Mouse (Mus musculus) forebrain, embryonic 10.5 days (tissue): ENCODE data around the gene Zdhhc17. TPM values are rescaled to one million over a fixed set of nuclear protein-coding genes. Genes with fewer than 3 reads are reported as not detected.

Experiments
- DNase-seq: peaks from one replicate; pipeline ENCODE4 v3.0.0-alpha.2; 2017; ENCODE audit warnings: low spot score; ENCODE audit errors: extremely low spot score
- H3K27ac ChIP-seq: fragments of 300-500 bp; sonication (generic); 2 replicates; pipeline ENCODE4 v1.5.1; 2016; ENCODE audit warnings: mild to moderate bottlenecking
- H3K27me3 ChIP-seq: fragments of 300-500 bp; sonication (generic); 2 replicates; pipeline ENCODE4 v1.6.1; 2016; ENCODE audit warnings: mild to moderate bottlenecking; ENCODE audit not compliant: poor library complexity, severe bottlenecking
- H3K36me3 ChIP-seq: fragments of 300-500 bp; sonication (generic); replicated peaks from 2 replicates; pipeline ENCODE4 v1.6.1; 2016; ENCODE audit warnings: mild to moderate bottlenecking, moderate library complexity
- H3K4me1 ChIP-seq: fragments of 300-500 bp; sonication (generic); 2 replicates; pipeline ENCODE4 v1.6.1; 2016
- H3K4me3 ChIP-seq: fragments of 300-500 bp; sonication (generic); 2 replicates; pipeline ENCODE4 v1.5.1; 2016; ENCODE audit warnings: mild to moderate bottlenecking, moderate library complexity
- H3K9me3 ChIP-seq: fragments of 300-500 bp; sonication (generic); 2 replicates; pipeline ENCODE4 v1.6.1; 2016; ENCODE audit warnings: mild to moderate bottlenecking, moderate library complexity
- WGBS: fragments of 180-500 bp; shearing (Covaris S2); methylation state at CpG from one replicate; pipeline ENCODE4 v1.1.7; 2016; 5-methylcytosine and 5-hydroxymethylcytosine counted together
- polyA plus RNA-seq: library from polyadenylated mRNA; unstranded; fragments of >200 nt; fragmentation: Nextera tagmentation; extraction: Ambion mirVana; gene quantifications from 2 replicates; pipeline ENCODE4 v1.2.1, GENCODE M21; 2016

The Zdhhc17 gene
- polyA plus RNA-seq, 1 experiment from 2014 or later, result 26.7 TPM

DNA sequence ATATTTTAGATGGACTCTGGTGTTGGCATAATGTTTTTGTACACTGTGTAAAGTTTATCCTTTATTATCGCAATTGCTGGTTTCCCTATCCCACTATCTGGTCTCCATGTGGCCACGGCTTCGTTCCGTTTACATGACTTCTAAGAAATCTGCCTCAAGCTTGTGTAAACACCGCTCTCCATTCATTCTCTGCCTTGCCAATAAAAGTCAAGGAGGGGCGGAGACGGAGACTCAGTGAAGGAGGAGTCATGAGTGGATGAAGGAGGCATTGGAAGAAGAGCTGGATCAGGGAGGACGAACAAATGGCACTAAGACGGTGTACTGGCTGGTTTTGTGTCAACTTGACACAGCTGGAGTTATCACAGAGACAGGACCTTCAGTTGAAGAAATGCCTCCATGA, 37.9 kb downstream of the Zdhhc17 start:
- WGBS, result 86% methylated on average over 9 of the region's 9 CpGs
- peaks cover 66% of the 10 kb centered on the region for H3K36me3 ChIP-seq
- DNase-seq, result no peak
- no peak overlapping the region for H3K27ac ChIP-seq
- peaks cover 4% of the 10 kb centered on the region; the same call in 1 of the 2 replicates for H3K4me1 ChIP-seq
- H3K27me3 ChIP-seq, result no peaks in the 10 kb centered on the region
- no peaks in the 10 kb centered on the region for H3K9me3 ChIP-seq
- H3K4me3 ChIP-seq, result no peak overlapping the region

DNA sequence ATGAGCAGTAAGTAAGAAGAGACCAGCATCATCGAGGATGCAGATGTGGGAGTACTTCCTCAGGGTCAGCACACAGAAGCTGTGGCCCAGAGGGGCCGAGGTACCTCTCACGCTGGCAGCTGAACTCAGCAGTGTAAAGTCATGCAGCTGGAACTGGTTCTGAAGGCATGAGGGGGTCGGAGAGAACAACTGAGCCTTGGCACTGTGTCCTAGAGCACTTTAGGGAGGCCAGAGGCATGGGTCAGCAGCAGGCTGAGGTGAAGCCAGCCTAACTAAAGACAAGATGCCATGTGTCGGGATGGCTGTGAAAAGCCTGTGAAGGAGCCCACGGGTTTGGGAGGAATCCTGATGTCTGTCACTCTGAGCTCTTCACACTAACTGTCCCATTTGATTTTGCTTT, 38.5 kb downstream of the Zdhhc17 start:
- H3K4me3 ChIP-seq, result no peak overlapping the region
- 83% methylated on average over 6 of the region's 6 CpGs for WGBS
- H3K4me1 ChIP-seq, result peaks cover 4% of the 10 kb centered on the region; the same call in 1 of the 2 replicates
- H3K9me3 ChIP-seq, result no peaks in the 10 kb centered on the region
- DNase-seq, result no peak
- H3K27me3 ChIP-seq, result no peaks in the 10 kb centered on the region
- H3K36me3 ChIP-seq, result peaks cover 66% of the 10 kb centered on the region
- no peak overlapping the region for H3K27ac ChIP-seq

- peaks cover 4% of the 10 kb centered on the region; the same call in 1 of the 2 replicates for H3K4me1 ChIP-seq
- H3K27me3 ChIP-seq, result no peaks in the 10 kb centered on the region
- no peak overlapping the region for H3K4me3 ChIP-seq
- DNase-seq, result no peak
- H3K9me3 ChIP-seq, result no peaks in the 10 kb centered on the region
- H3K36me3 ChIP-seq, result peaks cover 67% of the 10 kb centered on the region
- WGBS, result 94% methylated on average over 3 of the region's 3 CpGs
- no peak overlapping the region for H3K27ac ChIP-seq
Observed at GRCm38 (mm10) chr10:110971044-110971443, 38.9 kb downstream of the Zdhhc17 start.

DNA sequence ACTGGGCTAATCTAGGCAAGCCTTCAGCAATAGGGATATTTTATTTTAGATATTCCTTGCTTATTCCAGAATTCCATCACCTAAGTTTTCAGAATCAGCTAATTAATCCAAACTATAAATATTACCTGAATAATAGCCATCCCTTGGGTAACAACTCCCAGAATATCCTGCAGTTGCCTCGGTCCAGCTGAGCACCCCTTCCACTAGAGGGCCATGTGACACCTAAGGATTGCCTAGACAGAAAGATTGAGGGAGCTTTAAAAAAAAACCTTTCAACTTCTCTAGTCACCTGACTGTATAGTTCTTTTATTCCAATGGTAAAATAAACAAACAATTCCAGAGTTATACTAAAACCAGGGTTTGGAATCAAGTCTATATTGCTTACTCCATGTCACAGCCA, 47.8 kb downstream of the Zdhhc17 start:
- no peak overlapping the region for H3K4me3 ChIP-seq
- no peak for DNase-seq
- H3K27me3 ChIP-seq, result no peaks in the 10 kb centered on the region
- H3K9me3 ChIP-seq, result no peaks in the 10 kb centered on the region
- 61% methylated on average over 1 of the region's 1 CpGs for WGBS
- peaks cover 43% of the 10 kb centered on the region for H3K36me3 ChIP-seq
- H3K27ac ChIP-seq, result no peak overlapping the region
- no peaks in the 10 kb centered on the region for H3K4me1 ChIP-seq

DNA sequence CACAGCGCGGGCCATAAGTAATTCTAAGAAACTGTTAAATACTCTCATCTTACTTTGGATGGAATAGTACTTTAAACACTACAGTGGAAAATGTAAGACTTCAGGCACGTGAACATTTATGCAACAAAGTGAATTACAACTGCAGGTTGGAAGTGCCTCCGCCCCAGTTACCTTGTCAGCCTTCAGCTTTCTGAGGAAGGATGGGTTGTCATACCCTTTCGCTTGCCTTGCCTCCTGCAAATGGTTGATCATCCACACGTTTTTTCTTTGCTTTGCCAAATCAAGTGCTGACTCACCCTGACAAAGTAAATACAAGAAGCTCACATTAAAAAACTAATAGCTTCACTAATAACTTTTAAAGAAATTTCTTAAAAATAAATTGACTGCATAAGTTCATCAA, 49.1 kb downstream of the Zdhhc17 start:
- 92% methylated on average over 6 of the region's 6 CpGs for whole genome bisulfite sequencing
- Histone ChIP-seq H3K36me3 (peaks cover 46% of the 10 kb centered on the region), H3K27me3 (no peaks in the 10 kb centered on the region), H3K4me1 (no peaks in the 10 kb centered on the region), H3K27ac (no peak overlapping the region), H3K9me3 (no peaks in the 10 kb centered on the region), H3K4me3 (no peak overlapping the region)
- no peak for DNase-seq

- 95% methylated on average over 8 of the region's 8 CpGs for WGBS
- Histone ChIP-seq H3K9me3 (no peaks in the 10 kb centered on the region), H3K27ac (no peak overlapping the region), H3K4me1 (no peaks in the 10 kb centered on the region), H3K4me3 (no peak overlapping the region), H3K36me3 (peaks cover 53% of the 10 kb centered on the region), H3K27me3 (no peaks in the 10 kb centered on the region)
- no peak for DNase-seq
Observed at GRCm38 (mm10) chr10:110959781-110960180, 50.2 kb downstream of the Zdhhc17 start.

GRCm38 (mm10) chr10:110958879-110959278, 51.1 kb downstream of the Zdhhc17 start:
- Histone ChIP-seq H3K36me3 (peaks cover 56% of the 10 kb centered on the region), H3K27me3 (no peaks in the 10 kb centered on the region), H3K27ac (no peak overlapping the region), H3K9me3 (no peaks in the 10 kb centered on the region), H3K4me1 (no peaks in the 10 kb centered on the region), H3K4me3 (no peak overlapping the region)
- 96% methylated on average over 6 of the region's 6 CpGs for WGBS
- DNase-seq, result no peak

GRCm38 (mm10) chr10:110952937-110953451, 56.9 kb downstream of the Zdhhc17 start:
- 92% methylated on average over 9 of the region's 9 CpGs for WGBS
- no peaks in the 10 kb centered on the region for H3K27me3 ChIP-seq
- no peaks in the 10 kb centered on the region for H3K9me3 ChIP-seq
- peaks cover 74% of the 10 kb centered on the region for H3K36me3 ChIP-seq
- DNase-seq, result no peak
- H3K27ac ChIP-seq, result no peak overlapping the region
- H3K4me1 ChIP-seq, result no peaks in the 10 kb centered on the region
- H3K4me3 ChIP-seq, result no peak overlapping the region

GRCm38 (mm10) chr10:110952271-110952670, 57.7 kb downstream of the Zdhhc17 start:
- Histone ChIP-seq H3K4me1 (no peaks in the 10 kb centered on the region), H3K27me3 (no peaks in the 10 kb centered on the region), H3K27ac (no peak overlapping the region), H3K9me3 (no peaks in the 10 kb centered on the region), H3K36me3 (peaks cover 75% of the 10 kb centered on the region), H3K4me3 (no peak overlapping the region)
- WGBS, result 92% methylated on average over 8 of the region's 8 CpGs
- DNase-seq, result no peak

- Histone ChIP-seq H3K4me3 (no peak overlapping the region), H3K27me3 (no peaks in the 10 kb centered on the region), H3K4me1 (no peaks in the 10 kb centered on the region), H3K36me3 (peaks cover 74% of the 10 kb centered on the region), H3K9me3 (no peaks in the 10 kb centered on the region), H3K27ac (no peak overlapping the region)
- no peak for DNase-seq
- WGBS, result 90% methylated on average over 4 of the region's 4 CpGs
Observed at GRCm38 (mm10) chr10:110951748-110952147, 58.2 kb downstream of the Zdhhc17 start.

DNA sequence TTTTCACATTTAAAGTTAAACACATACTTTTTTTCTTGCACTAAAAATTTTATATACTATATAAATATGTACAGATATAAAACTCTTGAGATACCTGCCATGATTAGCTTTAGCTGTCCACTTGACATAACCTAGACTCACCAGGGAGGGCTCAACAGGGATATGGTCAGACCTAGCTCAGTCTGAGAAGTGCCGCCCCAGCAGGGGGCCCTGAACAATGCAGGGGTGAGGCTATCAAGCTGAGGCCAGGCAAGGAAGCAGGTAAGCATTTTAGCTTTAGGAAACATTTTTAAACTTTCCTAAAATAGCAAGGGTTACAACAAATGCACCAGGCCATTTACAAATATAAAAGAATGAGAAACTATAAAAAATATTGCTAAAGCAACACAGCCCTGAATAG, 58.8 kb downstream of the Zdhhc17 start:
- DNase-seq, result no peak
- Histone ChIP-seq H3K36me3 (peaks cover 74% of the 10 kb centered on the region), H3K27me3 (no peaks in the 10 kb centered on the region), H3K4me3 (no peak overlapping the region), H3K9me3 (no peaks in the 10 kb centered on the region), H3K27ac (no peak overlapping the region), H3K4me1 (no peaks in the 10 kb centered on the region)
- 90% methylated on average over 1 of the region's 1 CpGs for WGBS

DNA sequence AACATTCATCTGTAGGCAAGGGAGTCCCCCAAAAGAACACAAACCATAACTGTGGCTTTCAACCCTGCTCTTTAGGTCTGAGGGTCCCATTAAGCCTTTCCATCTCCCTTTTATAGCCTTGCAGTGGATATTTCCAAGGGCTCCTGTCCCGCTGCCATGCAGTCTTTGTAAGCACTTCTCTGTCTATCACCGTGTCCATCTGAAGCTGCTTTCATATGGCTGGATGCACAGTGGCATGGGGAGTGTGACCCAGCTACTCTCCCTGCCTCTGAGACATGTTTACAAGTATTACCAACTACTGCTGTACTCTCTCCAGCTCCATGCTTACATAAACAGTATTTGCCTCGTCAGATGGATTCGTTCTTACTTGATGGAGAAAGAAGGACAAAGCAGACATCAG, 62.4 kb downstream of the Zdhhc17 start:
- Histone ChIP-seq H3K9me3 (no peaks in the 10 kb centered on the region), H3K4me3 (no peak overlapping the region), H3K27me3 (no peaks in the 10 kb centered on the region), H3K36me3 (peaks cover 83% of the 10 kb centered on the region), H3K4me1 (no peaks in the 10 kb centered on the region), H3K27ac (no peak overlapping the region)
- no peak for DNase-seq
- 89% methylated on average over 4 of the region's 4 CpGs for WGBS

DNA sequence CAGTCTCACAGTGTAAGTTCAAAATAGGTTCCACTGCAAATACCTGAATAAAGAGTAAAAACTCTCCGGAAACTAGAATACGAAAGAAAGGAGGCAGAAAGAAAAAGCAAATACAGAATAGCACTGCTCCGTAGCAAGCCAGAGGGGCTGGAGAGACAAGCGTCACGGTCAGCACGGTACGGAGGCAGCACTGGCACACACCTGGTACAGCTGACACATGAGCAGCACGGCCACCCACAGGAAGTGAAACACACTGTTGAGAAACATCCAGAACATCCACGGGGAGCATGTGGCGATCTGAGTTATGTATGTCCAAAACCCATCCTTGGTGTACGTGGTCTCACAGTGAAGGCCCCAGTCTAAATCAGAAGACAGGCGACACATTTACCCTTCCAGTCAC, 64.0 kb downstream of the Zdhhc17 start:
- Histone ChIP-seq H3K4me1 (no peaks in the 10 kb centered on the region), H3K9me3 (no peaks in the 10 kb centered on the region), H3K27ac (no peak overlapping the region), H3K4me3 (no peak overlapping the region), H3K36me3 (peaks cover 91% of the 10 kb centered on the region), H3K27me3 (no peaks in the 10 kb centered on the region)
- no peak for DNase-seq
- 91% methylated on average over 12 of the region's 12 CpGs for WGBS

- Histone ChIP-seq H3K27me3 (no peaks in the 10 kb centered on the region), H3K4me3 (no peak overlapping the region), H3K27ac (no peak overlapping the region), H3K4me1 (no peaks in the 10 kb centered on the region), H3K36me3 (peaks cover 91% of the 10 kb centered on the region), H3K9me3 (no peaks in the 10 kb centered on the region)
- DNase-seq, result no peak
- WGBS, result 93% methylated on average over 11 of the region's 11 CpGs
Observed at GRCm38 (mm10) chr10:110944175-110944574, 65.8 kb downstream of the Zdhhc17 start.
